Mouse (Mus musculus): ENCODE results near the gene Ubxn4. TPM values are rescaled to one million over a fixed set of nuclear protein-coding genes. Genes with fewer than 3 reads are reported as not detected.

The Ubxn4 gene
- polyA plus RNA-seq (2014; fragmentation: Illumina TruSeq; extraction: RNeasy Lipid Tissue Mini Kit (QIAGEN cat#74804); ENCODE audit: low read depth, low replicate concordance) = 151 TPM

DNA sequence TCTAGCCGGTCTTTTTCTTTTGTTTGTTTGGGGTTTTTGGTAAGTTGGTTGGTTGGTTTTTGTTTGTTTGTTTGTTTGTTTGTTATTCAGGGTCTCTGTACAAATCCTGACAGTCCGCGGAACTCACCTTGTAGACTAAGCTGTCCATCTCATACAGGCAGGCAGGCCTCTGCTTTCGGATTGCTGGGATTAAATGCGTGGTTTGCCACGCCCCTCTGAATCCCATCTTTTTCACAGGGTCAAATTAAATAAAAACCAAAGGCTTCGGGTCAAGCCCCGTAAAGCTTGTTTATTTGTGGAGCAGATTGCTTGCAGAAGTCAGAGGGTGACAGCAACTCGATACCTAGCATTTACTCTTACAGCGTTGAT, at the start of gene Ubxn4:
Ubxn4 (plus strand) TSS at position 338 of the 369 bp plus-strand sequence.

DNA sequence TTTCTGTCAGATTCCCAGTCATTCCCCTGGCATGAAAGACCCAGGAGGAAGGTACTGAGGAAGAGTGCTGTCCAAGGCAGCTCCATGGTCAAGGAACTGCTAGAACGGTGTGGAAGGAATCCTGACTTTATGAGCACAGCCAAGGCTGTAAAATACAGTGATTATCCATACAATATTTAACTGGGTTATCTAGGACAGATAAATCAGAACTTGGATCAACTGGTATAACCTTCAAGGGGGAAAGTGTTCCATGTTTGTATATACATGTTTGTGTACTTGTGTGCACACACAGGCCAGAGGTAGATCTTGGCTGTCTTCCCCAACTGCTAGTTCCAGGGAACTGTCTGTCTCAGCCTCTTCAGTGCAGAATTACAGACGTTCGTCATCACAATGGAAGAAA, 84.5 kb downstream of the Ubxn4 start, which contains the start of gene Lct:
Lct (minus strand) TSS at position 101 of the 400 bp plus-strand sequence.

Other genes starting within 250 kb of the Ubxn4 start
- gene Zranb3, start 140.9 kb upstream of the Ubxn4 start, polyA plus RNA-seq (2014; fragmentation: Illumina TruSeq; extraction: RNeasy Lipid Tissue Mini Kit (QIAGEN cat#74804); ENCODE audit: low read depth, low replicate concordance) = 3.3 TPM
- 204 TPM for gene R3hdm1, start 140.7 kb upstream of the Ubxn4 start, polyA plus RNA-seq (2014; fragmentation: Illumina TruSeq; extraction: RNeasy Lipid Tissue Mini Kit (QIAGEN cat#74804); ENCODE audit: low read depth, low replicate concordance)
- not detected for gene Lct, start 84.4 kb downstream of the Ubxn4 start, polyA plus RNA-seq (2014; fragmentation: Illumina TruSeq; extraction: RNeasy Lipid Tissue Mini Kit (QIAGEN cat#74804); ENCODE audit: low read depth, low replicate concordance)
- gene Mcm6, start 115.7 kb downstream of the Ubxn4 start, polyA plus RNA-seq (2014; fragmentation: Illumina TruSeq; extraction: RNeasy Lipid Tissue Mini Kit (QIAGEN cat#74804); ENCODE audit: low read depth, low replicate concordance) = 26.9 TPM
- 137 TPM for gene Dars, start 173.4 kb downstream of the Ubxn4 start, polyA plus RNA-seq (2014; fragmentation: Illumina TruSeq; extraction: RNeasy Lipid Tissue Mini Kit (QIAGEN cat#74804); ENCODE audit: low read depth, low replicate concordance)

All from sigmoid colon, adult 10 weeks (tissue).